Mouse (Mus musculus): ENCODE data around the gene Zp2. TPM values are rescaled to one million over a fixed set of nuclear protein-coding genes. Genes with fewer than 3 reads are reported as not detected.

Zp2 gene
- total and polyA plus RNA-seq, 3 experiments, result not detected

DNA sequence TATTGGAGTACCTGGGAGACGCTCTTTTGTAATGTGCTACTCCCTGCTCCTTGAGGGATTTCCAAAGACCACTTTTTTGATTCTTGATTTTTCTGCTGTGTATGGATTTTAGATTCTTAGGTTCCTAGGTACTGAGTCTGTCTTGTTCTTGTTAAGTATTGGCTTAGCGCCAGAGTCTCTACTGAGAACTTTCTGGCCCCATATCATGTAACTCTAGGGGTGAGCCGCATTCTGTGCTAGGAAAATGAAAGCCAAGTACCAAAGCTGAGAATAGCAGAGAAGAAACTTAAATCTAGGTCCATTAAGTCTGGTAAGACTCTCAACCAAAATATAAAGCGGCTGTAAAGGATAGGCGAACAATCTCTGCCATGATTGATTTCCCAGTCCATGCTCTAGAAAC is 28.1 kb downstream of the Zp2 start:
- Histone ChIP-seq H3K4me3 (ENCODE audit: control insufficient read depth in 1 of 2, insufficient read depth in 1 of 2, low read depth in 2 of 2, low read length in 2 of 2) (no peak overlapping the region), H3K36me3 (ENCODE audit: control insufficient read depth in 1 of 2, insufficient read depth in 2 of 2, low read length in 2 of 2) (no peaks in the 10 kb centered on the region), H3K9ac (ENCODE audit: control insufficient read depth, low read depth, low read length, poor library complexity, severe bottlenecking) (no peak overlapping the region), H3K4me1 (ENCODE audit: control insufficient read depth in 1 of 2, insufficient read depth in 2 of 2, low read length in 2 of 2) (no peaks in the 10 kb centered on the region), H3K27me3 (ENCODE audit: control insufficient read depth in 1 of 2, insufficient read depth in 2 of 2, low read length in 2 of 2) (no peaks in the 10 kb centered on the region), H3K27ac (ENCODE audit: control insufficient read depth, low read depth, low read length) (no peak overlapping the region), H3K79me2 (ENCODE audit: control insufficient read depth, insufficient read depth, low read length, poor library complexity) (no peaks in the 10 kb centered on the region), H3K9me3 (replicated peaks; ENCODE audit: insufficient read depth, low read length) (no peaks in the 10 kb centered on the region)
- DNase-seq (ENCODE audit: low read depth, low spot score), result no peak
- TF ChIP-seq CTCF (IDR thresholded peaks at IDR 0.05 in 2 of 3, conservative IDR thresholded peaks at IDR 0.05 in 1 of 3; ENCODE audit: control insufficient read depth in 1 of 3, insufficient read depth in 1 of 3, low read depth in 2 of 3, low read length in 3 of 3, poor library complexity in 1 of 3, severe bottlenecking in 1 of 3) (no peak), TBP (IDR thresholded peaks at IDR 0.05; ENCODE audit: low read depth, low read length) (no peak)

GRCm38 (mm10) chr7:120109676-120110075 is 35.4 kb downstream of the Zp2 start:
- Histone ChIP-seq H3K27ac (ENCODE audit: control insufficient read depth, low read depth, low read length) (no peak overlapping the region), H3K4me3 (ENCODE audit: control insufficient read depth in 1 of 2, insufficient read depth in 1 of 2, low read depth in 2 of 2, low read length in 2 of 2) (no peak overlapping the region), H3K79me2 (ENCODE audit: control insufficient read depth, insufficient read depth, low read length, poor library complexity) (no peaks in the 10 kb centered on the region), H3K36me3 (ENCODE audit: control insufficient read depth in 1 of 2, insufficient read depth in 2 of 2, low read length in 2 of 2) (no peaks in the 10 kb centered on the region), H3K9me3 (replicated peaks; ENCODE audit: insufficient read depth, low read length) (no peaks in the 10 kb centered on the region), H3K9ac (ENCODE audit: control insufficient read depth, low read depth, low read length, poor library complexity, severe bottlenecking) (no peak overlapping the region), H3K4me1 (ENCODE audit: control insufficient read depth in 1 of 2, insufficient read depth in 2 of 2, low read length in 2 of 2) (no peaks in the 10 kb centered on the region), H3K27me3 (ENCODE audit: control insufficient read depth in 1 of 2, insufficient read depth in 2 of 2, low read length in 2 of 2) (no peaks in the 10 kb centered on the region)
- no peak for DNase-seq (ENCODE audit: low read depth, low spot score)
- TF ChIP-seq MAFK (IDR thresholded peaks at IDR 0.05; ENCODE audit: borderline replicate concordance, low read depth, low read length) (no peak), KAT2A (conservative IDR thresholded peaks at IDR 0.05; ENCODE audit: low read depth, low read length) (no peak), MAZ (IDR thresholded peaks at IDR 0.05; ENCODE audit: low read depth, low read length) (no peak), ZKSCAN1 (IDR thresholded peaks at IDR 0.05; ENCODE audit: low read depth, low read length) (no peak), POLR2AphosphoS2 (IDR thresholded peaks at IDR 0.05; ENCODE audit: low read length) (no peak), SMC3 (IDR thresholded peaks at IDR 0.05; ENCODE audit: low read depth, low read length) (no peak), ETS1 (IDR thresholded peaks at IDR 0.05; ENCODE audit: low read depth, low read length) (no peak), E2F4 (IDR thresholded peaks at IDR 0.05; ENCODE audit: borderline replicate concordance, low read depth, low read length) (no peak)

DNA sequence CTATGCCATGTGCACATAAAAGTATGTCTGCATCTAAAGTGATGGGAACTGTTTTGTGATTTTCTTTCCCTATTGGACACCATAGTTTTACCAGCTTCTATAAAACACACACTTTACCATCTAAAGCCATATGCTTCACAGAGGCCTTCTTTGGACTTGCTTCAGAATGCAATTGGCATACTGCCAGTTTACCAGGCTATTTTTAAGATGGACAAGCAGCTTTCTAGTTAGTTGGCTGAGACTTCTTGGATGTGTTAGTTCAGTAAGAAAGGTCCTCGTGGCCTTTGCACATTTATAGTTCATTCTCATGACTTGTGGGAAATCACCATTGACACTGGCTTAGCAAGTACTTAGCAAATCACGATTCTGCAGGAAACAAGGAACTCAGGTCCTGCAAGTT is 38.7 kb downstream of the Zp2 start:
- Histone ChIP-seq H3K9me3 (replicated peaks; ENCODE audit: insufficient read depth, low read length) (no peaks in the 10 kb centered on the region), H3K4me1 (ENCODE audit: control insufficient read depth in 1 of 2, insufficient read depth in 2 of 2, low read length in 2 of 2) (no peaks in the 10 kb centered on the region), H3K9ac (ENCODE audit: control insufficient read depth, low read depth, low read length, poor library complexity, severe bottlenecking) (no peak overlapping the region), H3K4me3 (ENCODE audit: control insufficient read depth in 1 of 2, insufficient read depth in 1 of 2, low read depth in 2 of 2, low read length in 2 of 2) (no peak overlapping the region), H3K79me2 (ENCODE audit: control insufficient read depth, insufficient read depth, low read length, poor library complexity) (no peaks in the 10 kb centered on the region), H3K27me3 (ENCODE audit: control insufficient read depth in 1 of 2, insufficient read depth in 2 of 2, low read length in 2 of 2) (no peaks in the 10 kb centered on the region), H3K36me3 (ENCODE audit: control insufficient read depth in 1 of 2, insufficient read depth in 2 of 2, low read length in 2 of 2) (no peaks in the 10 kb centered on the region), H3K27ac (ENCODE audit: control insufficient read depth, low read depth, low read length) (no peak overlapping the region)
- no peak for TF ChIP-seq EP300 (IDR thresholded peaks at IDR 0.05; ENCODE audit: low read depth in 1 of 2, low read length in 2 of 2)
- no peak for TF ChIP-seq HCFC1 (IDR thresholded peaks at IDR 0.05; ENCODE audit: low read depth, low read length)
- DNase-seq (ENCODE audit: low read depth, low spot score), result no peak

Data from MEL (cell line).